Mouse (Mus musculus): ENCODE measurements around the gene Gm9837.

Gene Gm9837

GRCm38 (mm10) chr11:53425711-53426255 lies 44.5 kb downstream of the Gm9837 start:
- DNase-seq (ENCODE audit: low spot score): peak; percentile 85

- no peak for DNase-seq (ENCODE audit: low spot score)
Measured at GRCm38 (mm10) chr11:53425251-53425650, 45.0 kb downstream of the Gm9837 start.

GRCm38 (mm10) chr11:53424826-53425225 lies 45.5 kb downstream of the Gm9837 start:
- peak; percentile 90 for DNase-seq (ENCODE audit: low spot score)

DNA sequence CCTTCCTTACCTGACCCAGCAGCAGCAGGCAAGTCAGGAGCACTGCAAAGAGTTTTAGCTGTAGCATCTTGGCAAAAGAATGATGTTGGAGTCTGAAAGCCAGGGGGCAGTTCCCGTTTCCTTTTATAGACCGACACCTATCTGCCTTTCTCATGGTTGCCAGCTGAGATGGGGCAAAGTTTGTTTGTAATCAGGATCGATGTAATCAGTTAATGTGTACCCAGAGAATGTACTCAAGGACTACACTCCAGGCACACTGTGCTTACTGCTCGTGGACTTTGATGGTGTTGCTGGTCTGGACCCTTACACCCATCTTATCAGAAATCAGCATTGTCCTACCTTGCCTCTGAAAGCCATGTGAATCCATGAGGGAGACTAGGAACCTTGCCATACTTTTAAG lies 47.2 kb downstream of the Gm9837 start, which contains the start of gene Leap2:
TSS of gene Leap2 (minus strand) at position 135 of the 400 bp plus-strand sequence.
- no peak for DNase-seq (ENCODE audit: low spot score)
